Mouse (Mus musculus) cerebellum, postnatal 4 days (tissue): ENCODE results near the gene Cyp2e1.
A peak's percentile ranks its signal among the peaks of the same experiment; 100 is the strongest.

ENCODE experiments used
- DNase-seq, 2 experiments: peaks; one replicate each; pipeline ENCODE4 v3.0.0; 2022; ENCODE audit warnings: low spot score in 2 of 2, mixed read lengths in 1 of 2

Cyp2e1 gene

GRCm38 (mm10) chr7:140805704-140806103 lies 42.2 kb downstream of the Cyp2e1 start:
- peak in 1 of 2 experiments; percentile 22 for DNase-seq

- DNase-seq = no peak
These were observed 47.0 kb downstream of the Cyp2e1 start for GRCm38 (mm10) chr7:140810496-140810895.

- no peak for DNase-seq
These were observed 48.2 kb downstream of the Cyp2e1 start for GRCm38 (mm10) chr7:140811714-140812113.

- no peak for DNase-seq
These were observed 49.3 kb downstream of the Cyp2e1 start for GRCm38 (mm10) chr7:140812850-140813249.

- no peak for DNase-seq
These were observed 56.6 kb downstream of the Cyp2e1 start for GRCm38 (mm10) chr7:140820173-140820572.

- DNase-seq = no peak
These were observed 57.7 kb downstream of the Cyp2e1 start for GRCm38 (mm10) chr7:140821305-140821652.

GRCm38 (mm10) chr7:140821653-140822329 lies 58.3 kb downstream of the Cyp2e1 start, which contains the start of gene Zfp941:
Zfp941 (minus strand) TSS chr7:140822178.
- DNase-seq = peak; percentile 52 to 69

- DNase-seq = no peak
These were observed 59.2 kb downstream of the Cyp2e1 start for GRCm38 (mm10) chr7:140822731-140823130.
